Mouse (Mus musculus): ENCODE measurements at regions not wholly inside any gene's neighbourhood (a gene's known extent, or its start where the extent isn't known, plus 50 kb on each side); places are given as distances from the start of the nearest gene placed in this dataset.

DNA sequence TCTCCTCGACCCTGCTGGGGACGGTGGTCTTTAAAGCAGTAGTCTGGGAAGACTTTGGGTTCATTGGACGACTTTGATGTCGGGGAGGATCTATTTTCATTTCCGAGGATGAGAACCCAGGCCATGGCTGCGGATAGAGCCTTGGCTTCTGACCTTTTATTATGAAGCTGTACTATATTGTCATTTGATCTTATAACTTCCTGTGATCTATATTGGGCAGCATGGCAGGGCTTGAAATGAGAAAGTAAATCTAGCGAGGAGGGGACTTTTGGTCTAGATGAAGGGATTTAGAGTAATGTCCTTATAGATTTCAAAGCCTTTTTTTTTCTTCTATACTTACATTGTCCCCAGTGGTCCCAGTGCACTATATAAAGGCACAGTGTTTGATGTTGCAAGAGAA lies 172.8 kb upstream of the Stt3b start:
- no peak for DNase-seq (ENCODE audit: low spot score in 2 of 2)

DNA sequence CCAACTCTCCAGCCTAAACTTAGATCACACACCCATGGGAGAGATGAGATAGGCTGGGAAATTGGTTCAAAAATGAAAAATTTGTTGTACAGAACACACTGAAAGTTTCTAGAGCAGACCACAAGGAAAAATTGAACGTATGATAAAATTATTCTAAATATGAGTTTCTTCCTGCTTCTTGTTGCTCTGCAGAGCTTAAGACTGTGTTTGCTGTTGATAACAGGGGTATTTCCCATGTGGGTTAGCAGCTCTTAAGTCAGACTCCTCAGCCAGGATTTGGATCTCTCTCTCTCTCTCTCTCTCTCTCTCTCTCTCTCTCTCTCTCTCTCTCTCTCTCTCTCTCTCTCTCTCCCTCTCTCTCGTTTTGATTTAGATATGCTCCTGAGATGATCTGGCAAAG lies 173.5 kb upstream of the Stt3b start:
- no peak for DNase-seq (ENCODE audit: low spot score in 2 of 2)

DNA sequence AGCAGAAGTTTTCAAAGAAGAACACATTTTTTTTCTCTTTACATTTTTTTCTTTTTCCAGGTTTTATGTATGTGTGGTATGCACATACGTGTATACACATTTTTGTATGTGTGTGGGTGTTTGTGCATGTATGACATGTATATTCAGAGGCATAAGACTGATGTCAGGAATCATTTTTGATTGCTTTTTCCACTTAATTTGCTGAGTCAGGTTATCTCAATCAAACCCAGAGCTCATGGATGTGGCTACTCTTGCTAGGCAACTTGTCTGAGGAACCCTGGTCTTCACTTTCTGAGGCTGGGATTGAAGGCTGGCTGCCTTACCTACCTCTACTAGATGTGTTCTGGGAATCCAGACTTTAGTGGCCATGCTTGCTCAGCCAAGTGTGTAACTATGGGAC lies 174.2 kb upstream of the Stt3b start:
- no peak for DNase-seq (ENCODE audit: low spot score in 2 of 2)

DNA sequence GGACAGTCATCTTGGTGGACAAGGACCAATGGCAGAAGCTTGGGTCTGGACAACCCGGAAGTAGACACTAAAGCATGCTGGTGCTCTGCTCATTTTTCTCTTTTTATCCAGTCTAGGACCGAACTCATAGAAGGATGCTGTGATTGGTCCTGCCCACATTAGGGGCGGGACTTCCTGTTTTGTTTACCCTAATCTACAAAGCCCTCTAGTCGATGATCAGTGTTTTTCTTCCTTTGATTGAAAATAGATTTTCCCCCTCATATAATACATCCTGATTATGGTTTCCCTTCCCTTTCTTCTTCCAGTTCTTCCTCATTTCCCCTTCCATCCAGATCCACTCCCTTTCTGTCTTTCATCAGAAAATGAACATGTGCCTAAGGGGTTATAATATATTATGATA lies 175.0 kb upstream of the Stt3b start:
- DNase-seq (ENCODE audit: low spot score in 2 of 2) = no peak

DNA sequence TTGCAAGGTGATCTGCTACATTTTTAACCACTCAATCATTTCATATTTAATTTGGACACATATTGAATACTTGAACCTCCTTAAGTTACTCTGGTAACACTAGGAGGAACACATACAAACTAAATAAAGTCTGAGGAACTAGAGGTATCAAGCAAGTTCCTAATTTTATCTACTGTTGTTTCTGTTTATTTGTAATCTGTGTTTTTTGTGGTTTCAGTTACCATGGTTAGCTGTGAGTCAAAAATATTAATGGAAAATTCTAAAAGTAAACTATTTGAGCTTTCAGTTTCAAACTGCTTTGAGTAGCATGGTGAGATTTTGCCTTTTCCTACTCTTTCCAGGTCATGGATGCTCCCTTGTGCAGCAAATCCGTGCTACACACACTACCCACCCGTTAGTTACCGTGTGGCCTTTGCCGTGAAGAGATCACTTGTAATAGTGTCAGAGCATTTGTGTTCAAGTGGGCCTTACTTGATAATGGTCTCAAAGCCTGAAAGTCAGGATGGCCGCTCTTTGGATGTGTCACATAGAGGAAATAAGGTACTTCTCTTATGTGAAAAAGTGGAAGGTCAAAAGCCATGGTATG lies 177.0 kb upstream of the Stt3b start:
- DNase-seq (ENCODE audit: low spot score in 2 of 2) = no peak

DNA sequence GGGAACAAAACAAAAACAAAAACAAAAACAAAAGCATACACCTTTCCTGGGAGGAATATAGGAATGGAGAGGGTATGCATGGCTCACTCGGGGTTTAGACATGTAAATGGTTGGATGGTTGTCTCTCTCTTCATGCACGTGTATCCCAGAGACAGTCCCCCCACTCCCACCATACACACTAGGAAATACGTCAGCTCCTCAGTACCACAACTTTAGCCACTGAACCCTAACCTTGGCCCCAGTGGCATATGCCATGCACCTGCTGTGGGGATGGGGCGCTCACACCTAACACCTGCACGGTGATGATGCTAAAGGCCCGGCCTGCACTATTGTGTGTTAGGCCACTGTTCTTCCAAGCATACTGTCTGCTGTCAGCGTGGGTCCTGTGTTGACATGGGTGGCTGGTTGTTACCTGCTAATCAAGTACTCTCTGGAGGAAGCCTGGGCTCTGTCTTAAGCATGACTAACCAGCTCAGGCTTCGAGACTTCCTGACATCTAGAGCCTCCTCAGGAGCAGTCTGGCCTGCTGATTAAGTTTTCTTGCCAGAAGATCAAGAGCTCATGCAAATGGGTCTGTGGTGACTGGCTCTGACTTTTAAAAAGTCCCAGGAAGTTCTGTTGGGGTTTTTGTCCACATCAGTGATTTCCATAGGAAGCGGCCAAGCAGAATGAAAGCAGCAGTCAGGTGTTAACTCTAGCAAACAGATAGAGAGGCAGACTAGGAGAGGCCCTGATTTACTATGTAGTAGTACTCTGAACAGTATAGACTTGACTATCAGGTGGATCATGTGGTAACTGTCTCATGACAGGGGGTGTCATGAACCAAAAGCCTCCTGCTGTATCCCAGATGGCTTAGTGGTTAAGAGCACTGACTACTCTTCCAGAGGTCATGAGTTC lies 178.9 kb upstream of the Stt3b start:
- no peak for DNase-seq (ENCODE audit: low spot score in 2 of 2)

DNA sequence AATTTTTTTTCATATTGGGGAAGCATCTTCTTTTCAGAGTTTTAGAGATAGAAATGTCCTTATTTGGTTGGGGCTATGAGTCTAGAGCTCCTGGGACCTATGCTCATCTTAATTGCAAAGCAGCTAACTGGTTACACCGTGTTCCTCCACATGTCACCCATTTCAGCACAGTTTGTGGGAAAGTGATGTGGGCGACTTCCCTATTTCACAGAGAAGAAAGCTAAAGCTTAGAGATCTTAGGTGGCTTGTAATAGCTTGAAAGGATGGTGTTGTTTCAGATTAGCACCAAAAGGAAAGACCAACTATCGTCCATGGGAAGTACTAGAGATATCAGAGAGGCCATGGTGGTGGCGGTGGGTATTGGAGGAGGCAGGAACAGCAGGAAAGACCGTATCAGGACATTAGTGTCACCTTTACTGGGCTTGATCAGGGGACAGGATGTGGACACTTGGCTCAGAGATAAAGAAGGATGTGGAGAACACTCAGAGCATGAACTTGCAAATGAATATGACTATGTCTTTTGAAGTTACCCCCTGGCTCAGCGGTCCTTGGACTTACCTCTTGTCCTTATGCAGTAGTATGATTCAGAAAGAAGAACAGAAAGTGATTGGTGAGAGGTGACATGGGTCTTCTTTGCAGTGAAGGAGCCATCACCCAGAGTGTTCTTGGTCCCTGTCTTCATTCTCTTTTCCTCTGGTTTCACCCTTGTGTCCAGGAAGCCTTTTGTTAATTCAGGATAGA lies 182.4 kb upstream of the Stt3b start:
- peak in 1 of 2 experiments; percentile 18 for DNase-seq (ENCODE audit: low spot score in 2 of 2)

DNA sequence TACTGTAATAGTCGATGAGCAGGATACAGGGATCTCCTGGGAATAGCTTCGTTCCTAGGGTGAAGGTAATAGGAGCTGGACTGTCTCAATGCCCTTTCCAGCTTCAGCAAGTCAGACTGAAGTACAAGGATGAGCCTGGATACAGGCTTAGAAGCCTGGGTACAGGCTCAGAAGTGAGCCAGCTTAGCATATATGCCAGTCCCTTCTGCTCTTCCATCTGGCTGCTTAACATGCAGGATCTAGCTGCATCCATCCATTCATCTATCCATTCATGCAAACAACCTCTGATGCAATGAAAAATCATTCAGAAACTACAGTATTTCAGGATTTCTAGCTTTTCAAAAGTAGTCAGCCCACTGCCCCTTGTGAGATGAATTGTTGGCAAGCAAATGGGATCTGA lies 183.5 kb upstream of the Stt3b start:
- no peak for DNase-seq (ENCODE audit: low spot score in 2 of 2)

DNA sequence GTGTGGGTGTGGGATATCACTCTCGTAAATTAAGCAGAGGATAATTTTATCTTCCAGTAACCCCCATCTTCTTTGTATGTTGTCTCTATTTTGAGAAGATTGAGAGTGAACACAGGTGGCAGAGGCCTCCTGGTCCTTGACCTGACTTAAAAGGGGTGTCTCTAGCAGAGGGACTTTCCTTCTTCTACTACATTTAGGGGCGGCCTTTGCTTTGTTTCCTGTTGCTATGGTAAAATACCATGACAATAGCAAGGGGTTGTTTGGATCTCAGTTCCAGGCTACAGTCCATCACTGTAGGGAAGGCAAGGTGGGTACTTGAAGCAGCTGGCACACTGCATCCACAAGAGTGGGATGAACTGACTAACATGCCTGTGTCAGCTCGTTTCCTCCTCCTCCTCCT lies 189.3 kb upstream of the Stt3b start:
- no peak for DNase-seq (ENCODE audit: low spot score in 2 of 2)

DNA sequence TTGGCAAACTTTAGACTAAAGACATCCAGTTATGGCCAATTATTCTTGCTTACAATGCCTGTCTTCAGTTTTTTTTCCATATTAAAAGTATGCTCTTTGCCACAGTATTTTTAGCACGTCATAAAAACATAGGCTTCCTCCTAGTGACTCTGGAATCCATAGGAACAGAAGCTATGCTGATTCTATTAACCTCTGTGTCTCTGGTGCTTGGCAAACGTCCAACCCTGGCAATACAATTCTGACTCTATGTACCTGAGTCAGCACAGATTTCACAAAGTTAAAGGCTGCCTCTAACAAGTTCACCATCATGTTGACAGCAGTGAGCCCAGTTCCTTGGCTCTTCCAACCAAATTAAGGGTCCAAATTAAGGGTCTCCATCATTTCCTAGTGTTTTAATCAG lies 194.6 kb upstream of the Stt3b start:
- DNase-seq (ENCODE audit: low spot score in 2 of 2) = no peak

DNA sequence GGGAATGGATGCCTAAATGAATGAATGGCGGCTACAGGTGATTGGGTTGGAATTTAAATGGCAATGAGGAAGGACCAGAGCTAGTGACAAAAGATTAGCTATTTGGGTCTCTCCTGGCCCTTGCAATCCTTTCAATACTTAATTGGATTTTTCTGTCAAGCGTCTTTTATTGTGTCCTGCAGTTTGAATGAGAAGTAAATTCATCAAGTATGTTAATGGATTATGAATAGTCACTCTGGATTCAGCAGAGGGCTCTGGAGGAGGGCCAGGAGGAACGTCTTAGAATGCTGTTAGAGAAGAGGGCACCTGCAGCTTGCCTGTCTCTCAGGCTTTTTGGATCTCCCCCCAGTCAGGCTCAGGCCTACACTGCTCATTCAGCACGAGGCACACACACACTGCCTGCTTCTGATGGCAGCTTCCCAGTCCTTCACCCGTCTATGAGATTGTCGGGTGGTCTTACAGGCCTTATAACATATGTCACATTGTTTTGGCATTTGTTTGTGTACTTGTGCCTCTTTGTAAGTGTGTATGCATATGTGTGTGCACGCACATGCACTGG lies 197.0 kb upstream of the Stt3b start:
- DNase-seq (ENCODE audit: low spot score in 2 of 2) = no peak

DNA sequence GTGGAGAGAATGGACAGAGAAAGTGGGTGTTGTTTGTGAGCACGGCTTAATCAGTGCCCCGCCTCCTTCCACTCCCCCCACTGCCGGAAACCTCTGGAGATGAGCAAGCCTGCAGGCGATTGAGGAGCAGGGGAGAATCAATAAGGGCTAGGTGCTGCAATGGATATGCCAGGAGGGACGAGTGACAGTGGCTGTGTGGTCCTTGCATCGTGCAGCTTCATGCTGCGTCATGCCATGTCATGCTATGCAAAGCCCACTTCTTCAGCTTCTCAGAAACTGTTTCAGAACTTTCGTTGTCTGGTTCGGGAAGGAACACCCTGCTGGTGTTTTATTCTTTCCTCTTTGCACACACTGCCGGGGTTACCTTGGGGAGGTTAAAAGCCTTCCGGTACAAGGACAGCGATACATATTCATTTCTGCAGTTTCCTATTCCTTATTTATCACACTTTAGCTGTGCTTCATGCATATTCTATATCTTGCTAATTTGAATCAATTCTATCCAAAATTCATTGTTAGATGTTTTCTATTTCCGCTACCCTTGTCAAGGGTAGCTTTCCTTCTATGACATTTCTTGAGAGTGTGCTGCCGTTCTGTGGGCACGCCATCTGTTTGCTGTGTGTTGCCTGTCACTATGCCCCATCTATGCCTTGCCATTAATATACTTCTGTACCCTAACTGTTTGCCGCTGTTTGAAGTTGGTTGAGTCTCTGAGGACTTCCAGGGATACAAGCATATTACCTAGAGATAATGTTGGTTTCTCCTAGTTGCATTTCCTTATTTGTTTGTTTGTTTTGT lies 202.8 kb upstream of the Stt3b start:
- DNase-seq (ENCODE audit: low spot score in 2 of 2) = no peak

DNA sequence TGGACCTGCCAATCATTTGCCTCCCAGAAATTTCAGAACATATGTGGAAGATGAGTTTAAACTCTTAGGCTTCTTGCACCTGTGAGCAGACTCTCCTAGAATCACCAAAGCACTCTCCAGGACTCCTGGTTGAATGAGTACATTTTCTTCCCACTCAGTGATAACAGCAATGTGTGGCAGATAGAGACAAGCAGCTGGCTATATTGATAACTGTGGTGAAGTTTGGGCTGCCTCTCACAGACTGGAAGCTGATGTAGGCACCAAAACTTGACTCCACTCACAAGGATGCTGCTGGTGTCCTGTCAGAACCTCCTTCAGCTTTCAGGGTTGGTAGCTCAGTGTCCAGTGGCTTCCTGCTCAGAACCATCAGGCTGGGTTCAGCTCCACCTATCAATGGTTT lies 207.7 kb upstream of the Stt3b start:
- no peak for DNase-seq (ENCODE audit: low spot score in 2 of 2)

DNA sequence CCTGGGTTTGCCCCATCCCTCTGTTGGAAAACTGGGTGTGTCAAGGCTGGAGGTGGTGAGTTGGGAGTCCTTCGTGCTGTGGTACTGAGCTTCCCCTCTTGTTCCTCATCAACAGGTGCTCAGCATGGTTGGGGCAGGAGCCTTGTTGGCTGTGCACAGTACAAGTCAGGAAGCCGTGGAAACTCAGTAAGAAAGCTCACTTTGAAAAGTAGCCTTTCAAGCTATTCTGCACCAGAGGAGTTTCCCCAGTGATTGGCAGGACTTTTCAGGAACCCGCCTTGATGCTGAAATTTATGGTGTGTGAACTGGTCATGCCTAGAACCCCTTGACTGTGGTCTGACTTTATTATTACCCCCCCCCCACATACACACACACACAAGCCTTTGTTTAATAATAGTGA lies 213.9 kb upstream of the Stt3b start:
- no peak for DNase-seq (ENCODE audit: low spot score in 2 of 2)

DNA sequence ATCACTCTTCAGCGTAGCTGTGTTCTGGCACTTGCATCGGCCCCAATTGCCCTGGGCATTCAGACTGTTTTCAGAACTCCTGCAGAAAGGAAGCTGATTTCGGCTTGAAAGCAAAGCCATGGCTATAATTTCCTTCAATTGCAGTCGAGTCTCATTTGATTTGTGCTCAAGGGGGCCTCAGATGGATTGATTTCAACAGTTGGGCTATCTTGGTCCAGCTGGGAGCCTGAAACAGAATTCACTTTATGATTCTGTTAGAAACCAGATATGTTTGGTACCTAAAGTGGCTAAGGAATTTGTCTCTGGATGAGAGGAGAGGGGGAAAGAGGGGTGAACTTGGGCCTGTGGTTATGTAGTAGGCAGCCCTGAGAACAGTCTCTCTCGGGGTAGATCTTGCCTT lies 214.4 kb upstream of the Stt3b start:
- DNase-seq (ENCODE audit: low spot score in 2 of 2) = no peak

DNA sequence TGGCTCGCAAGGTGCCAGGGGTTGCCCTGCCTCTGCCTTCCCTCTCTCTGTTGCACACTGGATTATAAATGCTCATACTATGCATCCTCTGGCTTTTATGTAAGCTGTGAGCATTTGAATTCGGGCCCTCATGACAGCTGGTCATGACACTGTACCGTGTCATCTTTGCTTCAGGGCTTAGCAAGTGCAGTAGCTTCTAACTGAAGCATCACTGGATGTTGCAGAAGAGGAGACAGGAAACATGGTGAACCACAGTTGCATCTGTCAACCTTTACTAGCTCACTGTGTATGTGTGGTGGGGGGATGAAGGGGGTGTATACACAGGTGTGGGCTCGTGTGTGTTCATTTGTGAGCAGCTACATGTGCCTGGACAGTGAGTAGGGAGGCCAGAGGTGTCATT lies 216.1 kb upstream of the Stt3b start:
- no peak for DNase-seq (ENCODE audit: low spot score in 2 of 2)

DNA sequence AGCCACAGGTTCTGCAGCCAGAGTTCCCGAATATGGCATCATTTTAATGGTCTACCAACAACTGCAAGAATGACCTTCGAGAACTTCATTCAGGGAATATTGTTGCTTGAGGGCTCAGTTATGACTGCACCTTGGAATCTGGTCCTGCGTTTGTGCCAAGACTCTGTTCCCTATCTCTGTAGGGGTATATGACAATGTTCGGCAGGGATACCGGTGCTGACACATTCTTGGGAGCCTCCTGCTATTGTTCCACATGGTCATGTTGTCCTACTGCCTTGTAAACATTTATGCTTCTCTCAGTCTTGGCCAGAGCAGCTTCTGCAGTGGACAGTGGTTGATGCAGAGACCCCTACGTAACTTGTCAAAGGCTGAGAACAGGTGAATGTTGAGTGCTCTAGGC lies 216.8 kb upstream of the Stt3b start:
- DNase-seq (ENCODE audit: low spot score in 2 of 2) = no peak

DNA sequence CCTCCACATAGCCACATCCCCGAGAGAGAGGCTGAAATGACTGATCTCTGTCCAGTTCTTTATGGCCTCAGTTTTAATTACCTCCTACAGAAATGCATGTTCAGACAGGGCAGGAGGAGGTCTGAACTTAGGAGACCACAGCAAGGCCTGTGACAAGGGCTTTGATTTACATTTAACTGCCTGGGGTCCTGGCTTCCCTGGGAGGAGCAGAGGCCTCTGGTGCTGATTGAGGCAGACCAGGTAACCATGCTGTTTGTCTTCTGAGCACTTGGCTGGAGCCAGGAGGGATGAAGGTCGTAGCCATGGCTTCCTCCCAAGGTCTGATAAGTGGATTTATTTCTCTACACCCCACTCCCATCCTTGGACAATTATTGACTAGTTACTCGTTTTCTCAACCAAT lies 224.0 kb upstream of the Stt3b start:
- no peak for DNase-seq (ENCODE audit: low spot score in 2 of 2)

DNA sequence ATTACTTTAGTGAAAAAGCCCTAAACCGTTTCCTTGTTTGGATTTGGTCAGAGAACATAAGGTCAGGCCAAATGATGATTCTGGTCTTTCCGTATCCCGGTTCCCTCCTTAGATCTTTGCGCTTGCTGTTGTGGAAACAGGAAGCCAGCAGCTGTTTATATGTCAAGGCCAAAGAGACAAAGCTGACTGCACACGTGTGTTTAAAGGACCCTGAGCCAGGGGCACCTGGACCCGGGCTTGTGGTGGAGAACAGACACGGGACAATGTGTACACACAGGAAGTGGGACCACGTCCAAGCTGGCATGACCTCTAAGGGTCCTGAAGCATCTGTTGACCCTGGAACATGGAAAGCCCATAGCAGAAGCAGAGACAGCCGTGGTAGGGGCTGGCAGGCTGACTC lies 233.4 kb upstream of the Stt3b start:
- no peak for DNase-seq (ENCODE audit: low spot score in 2 of 2)

DNA sequence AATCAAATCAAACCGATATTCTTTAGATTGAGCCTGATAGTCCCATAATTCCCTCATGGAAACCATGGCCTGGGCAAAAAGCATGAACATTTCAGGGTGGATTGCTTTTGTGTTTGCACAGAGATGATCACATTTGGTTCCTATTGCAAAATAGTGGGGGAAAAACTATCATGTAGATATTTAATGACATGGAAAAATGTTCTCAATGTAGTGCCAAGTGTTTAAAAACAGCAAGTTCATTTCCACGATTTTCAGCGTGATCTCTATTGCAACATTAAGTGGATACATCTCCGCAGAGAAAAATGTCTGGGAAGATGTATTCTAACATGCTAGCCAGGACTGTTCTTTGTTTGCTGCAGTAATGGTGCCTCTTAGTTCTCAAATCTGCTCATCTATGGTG lies 235.0 kb upstream of the Stt3b start:
- no peak for DNase-seq (ENCODE audit: low spot score in 2 of 2)

DNA sequence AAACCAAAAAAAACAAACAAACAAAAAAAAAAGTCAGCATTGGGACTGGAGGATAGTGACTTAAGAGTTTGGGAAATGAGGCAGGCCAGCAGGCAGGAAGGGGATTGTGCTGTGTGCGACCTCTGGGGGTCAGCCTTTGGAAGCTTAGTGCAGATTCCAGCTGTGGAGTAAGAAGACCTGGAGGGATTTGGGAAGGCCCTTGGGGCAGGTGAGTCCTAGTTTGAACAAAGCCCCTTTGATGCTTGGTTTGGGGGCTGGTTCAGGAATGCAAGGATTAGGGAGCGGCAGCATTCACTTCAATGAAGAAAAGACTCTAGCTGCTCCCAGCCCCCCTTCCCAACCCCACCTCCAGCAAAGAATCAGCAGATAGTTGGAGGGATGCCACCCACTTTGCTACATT lies 235.6 kb upstream of the Stt3b start:
- DNase-seq (ENCODE audit: low spot score in 2 of 2) = no peak

All from spleen, postnatal 14 days (tissue).